Mouse (Mus musculus) testis, adult 10 weeks (tissue): ENCODE data around the gene Zrsr2. TPM values are rescaled to one million over a fixed set of nuclear protein-coding genes. Genes with fewer than 3 reads are reported as not detected.

Experiments
- polyA plus RNA-seq: library from polyadenylated mRNA; stranded (reverse); fragments of 350-450 nt; fragmentation: Illumina TruSeq; extraction: RNeasy Lipid Tissue Mini Kit (QIAGEN cat#74804); gene quantifications from one replicate; pipeline ENCODE4 v1.2.3, GENCODE M21; 2014; ENCODE audit warnings: low read depth, low replicate concordance

Gene Zrsr2
- polyA plus RNA-seq, result 15.7 TPM

DNA sequence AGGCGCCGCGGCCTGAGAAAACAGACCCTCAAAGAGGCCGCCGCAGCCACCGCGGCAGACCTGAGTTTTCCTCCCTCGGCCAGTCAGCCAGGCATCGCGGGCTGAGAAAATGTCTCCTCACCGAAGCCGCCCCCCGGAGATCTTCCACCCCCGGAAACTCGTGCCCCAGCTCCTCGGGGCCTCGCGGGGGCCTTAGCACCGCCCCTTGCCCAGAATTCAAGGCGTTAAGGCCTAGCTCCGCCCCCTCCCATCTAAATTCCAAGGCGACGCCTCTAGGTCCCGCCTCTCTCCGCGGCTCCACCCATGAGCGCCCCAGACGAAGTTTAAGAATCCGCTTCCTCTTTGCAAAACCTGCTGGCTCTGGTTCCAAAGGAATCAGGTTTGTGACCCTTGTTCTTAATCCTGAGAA lies at the start of gene Zrsr2:
Gene Zrsr2, minus strand, starts transcription at position 195 of the 409 bp plus-strand sequence.

DNA sequence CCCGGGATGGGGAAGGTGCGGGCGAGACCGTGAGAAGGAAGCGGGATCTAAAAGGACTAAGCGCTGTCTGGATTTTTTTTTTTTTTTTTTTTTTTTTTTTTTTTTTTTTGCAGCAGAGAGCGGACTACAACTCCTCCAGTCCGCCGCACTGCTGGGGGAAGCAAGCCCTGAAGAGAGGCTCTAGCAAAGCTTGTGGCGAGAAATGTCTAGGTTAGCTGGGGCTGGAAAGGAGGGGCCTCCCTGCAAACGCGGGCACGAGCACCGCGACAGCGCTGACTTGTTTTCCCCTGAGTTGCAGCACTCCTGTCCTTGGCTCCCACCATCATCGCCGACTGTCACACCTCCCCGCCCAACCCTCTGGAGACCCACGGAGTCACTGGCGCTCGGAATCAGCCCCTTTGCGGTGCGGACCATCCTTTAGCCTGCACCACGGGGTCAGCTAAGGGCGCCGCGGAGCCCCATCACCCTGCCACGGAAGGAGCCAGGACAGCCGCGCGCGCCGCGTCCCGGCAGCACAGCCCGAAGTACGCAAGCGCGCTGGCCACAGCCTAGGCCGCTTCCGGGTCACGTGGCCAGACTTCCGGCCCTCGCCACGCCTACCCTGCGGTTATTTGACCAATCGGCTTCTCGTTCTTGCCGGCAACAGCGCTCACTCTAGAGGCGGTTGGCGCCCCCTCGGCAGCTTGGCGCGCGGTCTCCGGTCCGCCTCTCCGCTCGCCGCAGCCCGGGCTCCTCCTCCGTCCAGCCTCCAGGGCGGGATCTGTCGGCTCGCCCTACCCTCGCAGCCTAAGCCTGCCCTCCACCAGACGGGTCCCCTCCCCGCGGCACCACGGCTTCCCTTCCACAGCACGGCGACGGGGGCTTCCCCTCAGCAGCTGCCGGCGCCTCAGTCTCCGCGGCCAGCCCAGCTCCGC lies 49.9 kb downstream of the Zrsr2 start, which contains the start of gene Ap1s2:
Gene Ap1s2, plus strand, starts transcription at position 681 of the 914 bp plus-strand sequence.

Other genes with a start within 250 kb of the Zrsr2 start
- gene Rnf138rt1, start 197.3 kb downstream of the Zrsr2 start, polyA plus RNA-seq, result 12.2 TPM
- 29.7 TPM for gene Ap1s2, start 49.6 kb downstream of the Zrsr2 start, polyA plus RNA-seq
- gene Car5b, start 69.3 kb upstream of the Zrsr2 start, polyA plus RNA-seq, result 5.4 TPM
- gene Siah1b, start 117.8 kb upstream of the Zrsr2 start, polyA plus RNA-seq, result 10.1 TPM
- 0.67 TPM for gene Cltrn, start 130.2 kb upstream of the Zrsr2 start, polyA plus RNA-seq
- 0.76 TPM for gene Ace2, start 180.7 kb upstream of the Zrsr2 start, polyA plus RNA-seq